Mouse (Mus musculus) left cerebral cortex, postnatal 10 days (tissue): Measurements from ENCODE around the gene Serpinh1. TPM values are rescaled to one million over a fixed set of nuclear protein-coding genes. Genes with fewer than 3 reads are reported as not detected.
"Not testable (repeated sequence)": the region's sequence is repeated elsewhere in the genome, so short reads cannot be mapped to it uniquely, and the experiment has no call there.

ENCODE experiments used
- DNase-seq, 2 experiments: peaks; one replicate each; pipeline ENCODE4 v3.0.0; 2021 to 2022; ENCODE audit warnings: low spot score in 2 of 2, mixed read lengths in 1 of 2; ENCODE audit errors: extremely low spot score in 1 of 2
- intact Hi-C: fragments of 180-260 bp; cut with DNase I; formaldehyde crosslinking; loops from one replicate; pipeline ENCODE4 v1.15.1; 2025
- total RNA-seq, 2 experiments: library from RNA; stranded (reverse); gene quantifications; 2 replicates each; pipeline ENCODE4 v1.2.3; 2021

Gene Serpinh1
- total RNA-seq, 2 experiments from 2014 or later, result 46.7 to 49.4 TPM

DNA sequence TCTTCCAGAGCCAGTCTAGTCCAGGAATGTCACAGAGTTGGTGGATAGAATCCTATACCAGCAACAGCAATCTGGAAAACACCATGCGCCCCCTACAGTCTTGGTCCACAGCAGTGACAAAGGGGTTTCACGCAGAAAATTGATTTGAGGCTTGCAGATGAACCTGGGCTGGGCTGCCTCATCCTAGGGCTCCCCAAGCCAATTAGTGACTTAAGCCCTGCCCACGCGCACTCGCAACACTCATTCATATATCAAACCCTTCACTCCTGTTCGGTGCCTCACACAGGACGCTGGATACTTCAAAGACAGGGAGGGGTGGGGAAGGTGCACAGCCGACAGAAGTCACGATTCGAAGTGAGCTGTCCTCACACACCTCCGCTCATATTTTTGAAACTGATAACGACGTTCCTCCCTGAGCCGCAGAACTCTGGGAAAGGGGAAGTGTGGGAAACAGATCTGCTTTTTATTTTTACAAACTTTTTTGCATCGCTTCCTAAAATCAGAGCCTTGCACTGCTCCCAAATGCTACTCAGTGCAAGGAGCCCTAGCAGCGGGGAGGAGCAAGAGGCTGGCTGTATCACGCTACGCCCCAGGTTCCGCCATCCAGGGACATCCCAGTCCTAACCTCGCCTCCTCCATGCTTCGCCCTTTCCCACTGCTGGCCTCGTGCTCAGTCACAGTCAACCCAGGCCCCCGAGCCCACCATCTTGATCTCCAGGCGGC is 27.6 kb upstream of the Serpinh1 start:
- intact Hi-C loops, result no loop called here
- DNase-seq, result peak in 1 of 2 experiments; percentile 63

DNA sequence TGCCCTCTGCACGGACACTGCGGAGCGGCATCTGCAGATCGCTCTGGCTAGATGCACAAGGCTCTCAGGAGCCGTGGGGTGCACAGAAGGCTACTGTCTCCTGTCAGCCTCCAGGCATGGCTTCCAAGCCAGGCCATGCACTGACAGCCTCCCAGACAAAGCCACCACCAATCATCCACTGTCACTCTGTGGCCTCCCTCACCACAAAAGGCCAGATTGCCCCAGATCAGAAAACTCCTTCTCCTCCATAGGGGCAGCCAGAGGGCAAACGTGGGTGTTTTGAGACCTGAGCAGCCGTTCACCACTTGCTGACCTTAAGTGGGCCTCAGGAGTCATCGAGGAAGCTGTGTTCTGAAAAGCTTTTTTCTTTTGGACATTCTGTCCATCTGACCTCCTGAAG is 25.8 kb upstream of the Serpinh1 start:
- no peak for DNase-seq
- intact Hi-C loops, result no loop called here

- intact Hi-C loops, result loop anchor here (1.0 kb wide), 1 partner anchor 75 kb away; no protein-coding TSS in a partner anchor
Measured at GRCm38 (mm10) chr7:99375455-99375854, 22.4 kb upstream of the Serpinh1 start.

DNA sequence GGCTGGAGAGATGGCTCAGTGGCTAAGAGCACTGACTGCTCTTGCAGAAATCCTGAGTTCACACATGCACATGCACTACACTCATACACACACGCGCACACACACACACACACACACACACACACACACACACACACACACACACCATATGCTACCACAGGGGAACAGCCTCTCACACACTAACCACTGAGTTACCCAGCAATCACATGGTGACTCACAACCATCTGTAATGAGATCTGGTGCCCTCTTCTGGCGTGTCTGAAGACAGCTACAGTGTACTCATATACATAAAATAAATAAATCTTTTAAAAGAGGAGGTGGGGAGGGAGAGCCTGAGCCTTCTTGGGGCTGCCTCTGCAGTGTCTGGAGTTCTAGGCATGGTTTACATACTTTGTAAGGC is 21.3 kb upstream of the Serpinh1 start:
- DNase-seq, intact Hi-C loops: not testable (repeated sequence)

More at GRCm38 (mm10) chr7:99375455-99375854, 22.4 kb upstream of the Serpinh1 start:
- DNase-seq, result peak in 1 of 2 experiments; percentile 66

DNA sequence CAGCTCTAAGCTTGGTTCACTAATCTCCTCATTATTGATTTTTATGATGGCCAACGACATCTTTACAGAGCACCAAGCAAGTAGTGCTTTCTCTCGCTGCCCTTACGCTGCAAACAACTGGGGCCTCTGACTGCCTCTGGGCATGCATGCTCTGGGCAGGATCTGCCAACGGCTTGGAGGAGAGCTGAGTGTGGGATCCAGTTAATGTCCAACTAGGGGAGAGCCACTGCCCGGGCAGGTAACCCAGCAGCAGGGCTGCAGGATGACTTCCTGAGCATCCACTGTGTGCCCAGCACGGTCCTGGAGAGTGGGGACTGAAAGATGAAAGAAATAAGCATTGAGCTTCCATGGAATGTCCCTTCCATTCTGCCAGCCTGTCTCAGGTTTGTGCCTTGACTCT is 13.7 kb upstream of the Serpinh1 start:
- no peak for DNase-seq
- intact Hi-C loops, result loop anchor here (5.0 kb wide), 1 partner anchor 99 kb away; the partner anchor contains the start of gene Map6

DNA sequence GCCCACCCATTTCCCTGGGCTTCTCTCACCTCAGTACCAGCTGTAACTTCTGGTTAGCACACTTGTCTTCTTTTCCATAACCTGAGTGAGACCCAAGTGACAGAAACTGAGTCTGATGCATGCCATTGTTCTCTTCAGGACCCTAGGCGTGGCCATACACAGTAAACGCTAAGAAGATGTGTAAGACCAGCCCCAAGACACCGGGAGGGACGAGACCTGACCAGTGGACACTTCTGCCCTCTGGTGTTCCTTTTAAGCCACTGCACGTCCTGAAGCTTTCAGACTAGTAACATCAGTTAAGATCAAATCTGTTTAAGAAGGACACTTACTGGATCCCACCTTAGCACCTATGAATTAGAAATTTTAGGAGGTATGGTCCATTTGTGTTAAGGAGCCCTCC is 12.0 kb upstream of the Serpinh1 start:
- DNase-seq, result peak; percentile 78 to 79
- intact Hi-C loops, result loop anchor here (1.0 to 5.0 kb wide), 2 partner anchors 33 to 98 kb away; partner anchors contain the start of gene Map6

DNA sequence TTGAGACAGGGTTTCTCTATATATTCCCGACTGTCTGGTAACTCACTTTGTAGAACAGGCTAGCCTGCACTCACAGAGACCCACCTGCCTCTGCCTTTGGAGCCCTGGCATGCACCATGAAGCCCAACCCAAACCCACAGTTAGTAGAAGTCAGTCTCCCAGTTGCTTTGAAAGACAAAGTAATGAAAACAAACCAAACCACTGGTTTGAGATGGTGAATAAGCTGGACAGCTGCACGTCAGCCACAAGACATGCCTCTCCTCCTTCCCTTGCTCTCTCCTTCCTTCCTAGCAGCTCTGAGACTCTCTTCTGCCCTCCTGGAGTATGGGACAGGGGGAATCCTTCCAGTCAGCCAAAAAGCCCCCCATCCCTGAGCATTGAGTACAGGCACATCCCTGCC is 9.1 kb upstream of the Serpinh1 start:
- DNase-seq, result no peak
- intact Hi-C loops, result no loop called here

DNA sequence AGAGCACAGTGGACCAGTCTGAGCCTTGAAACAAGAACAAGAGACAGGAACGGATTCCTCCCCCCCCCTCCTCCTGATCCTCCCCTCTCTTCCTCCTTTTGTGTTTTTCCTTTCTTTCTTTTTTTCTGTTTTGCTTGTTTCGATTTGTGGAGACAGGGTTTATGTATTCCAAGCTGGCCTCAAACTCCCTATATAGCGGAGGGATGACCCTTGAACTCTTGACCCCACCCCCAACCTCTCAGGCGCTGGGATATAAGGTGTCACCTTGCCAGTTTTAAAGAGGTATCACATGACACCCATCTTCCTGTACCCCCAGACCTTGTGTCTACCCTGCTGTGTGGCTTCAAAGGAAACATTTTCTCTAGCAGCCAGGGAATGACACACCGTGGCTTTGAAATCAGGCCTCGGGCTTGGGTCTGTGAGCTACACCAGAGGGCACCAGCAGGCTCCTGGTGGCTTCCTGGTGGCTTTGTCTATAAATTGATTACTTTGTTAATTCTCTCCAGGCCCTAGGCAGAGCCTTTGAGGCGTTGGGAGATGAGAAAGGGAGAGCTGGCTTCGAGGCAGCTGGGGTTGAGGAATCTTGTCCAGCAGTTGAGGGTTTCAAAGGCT is 7.9 kb upstream of the Serpinh1 start:
- no peak for DNase-seq
- intact Hi-C loops, result no loop called here

- intact Hi-C loops, result no loop called here
- peak; percentile 78 to 92 for DNase-seq
Measured at GRCm38 (mm10) chr7:99360021-99360802, 7.2 kb upstream of the Serpinh1 start.

DNA sequence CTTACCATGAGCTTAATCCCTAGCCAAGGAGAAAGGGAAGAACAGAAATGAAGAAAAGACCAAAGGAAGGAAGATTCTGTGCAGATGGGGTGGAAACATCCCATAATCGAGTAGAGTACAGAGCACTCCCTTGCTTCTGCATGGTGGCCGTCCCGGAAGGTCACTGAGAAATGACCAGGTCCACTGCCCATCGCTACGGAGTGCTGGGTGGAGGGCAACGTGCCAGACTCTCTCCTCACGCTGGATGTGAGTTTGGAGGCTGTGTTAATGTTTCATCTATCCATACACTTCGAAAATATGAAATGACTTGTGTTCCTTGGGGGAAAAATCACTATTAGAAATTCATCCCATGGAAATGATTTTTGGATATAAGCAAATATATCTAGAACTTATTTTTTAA is 5.3 kb upstream of the Serpinh1 start:
- intact Hi-C loops, result no loop called here
- no peak for DNase-seq

DNA sequence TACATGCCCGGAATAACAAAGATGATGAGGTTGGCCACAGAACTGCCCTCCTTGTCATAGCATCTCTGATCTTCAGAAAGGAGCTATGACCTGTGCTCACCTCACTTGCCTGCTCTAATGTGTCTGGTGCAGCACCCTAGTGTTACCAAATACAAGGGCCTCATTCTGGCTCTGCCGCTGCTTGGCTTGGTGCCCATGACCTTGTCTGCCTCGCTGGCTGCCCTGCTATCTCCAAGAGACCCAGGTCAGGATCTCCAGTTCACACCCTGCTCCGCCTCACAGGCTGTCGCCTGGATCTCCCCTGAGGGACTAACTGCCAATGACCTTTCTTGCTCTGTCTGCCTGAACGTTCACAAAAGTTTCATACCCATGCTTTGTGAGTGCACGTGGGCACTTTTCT is 4.2 kb upstream of the Serpinh1 start:
- intact Hi-C loops, result no loop called here

GRCm38 (mm10) chr7:99356244-99356930 is 3.3 kb upstream of the Serpinh1 start:
- intact Hi-C loops, result no loop called here
- DNase-seq, result no peak

More for the DNA sequence above, 4.2 kb upstream of the Serpinh1 start:
- DNase-seq, result no peak

- intact Hi-C loops, result no loop called here
Measured at GRCm38 (mm10) chr7:99355731-99356131, 2.7 kb upstream of the Serpinh1 start.

GRCm38 (mm10) chr7:99351802-99352517 is 1.1 kb downstream of the Serpinh1 start:
- intact Hi-C loops, result no loop called here
- DNase-seq, result peak in 1 of 2 experiments; percentile 55

More at GRCm38 (mm10) chr7:99355731-99356131, 2.7 kb upstream of the Serpinh1 start:
- DNase-seq, result peak; percentile 80 to 91

GRCm38 (mm10) chr7:99351104-99351801 is 1.8 kb downstream of the Serpinh1 start:
- DNase-seq, result no peak
- intact Hi-C loops, result no loop called here

DNA sequence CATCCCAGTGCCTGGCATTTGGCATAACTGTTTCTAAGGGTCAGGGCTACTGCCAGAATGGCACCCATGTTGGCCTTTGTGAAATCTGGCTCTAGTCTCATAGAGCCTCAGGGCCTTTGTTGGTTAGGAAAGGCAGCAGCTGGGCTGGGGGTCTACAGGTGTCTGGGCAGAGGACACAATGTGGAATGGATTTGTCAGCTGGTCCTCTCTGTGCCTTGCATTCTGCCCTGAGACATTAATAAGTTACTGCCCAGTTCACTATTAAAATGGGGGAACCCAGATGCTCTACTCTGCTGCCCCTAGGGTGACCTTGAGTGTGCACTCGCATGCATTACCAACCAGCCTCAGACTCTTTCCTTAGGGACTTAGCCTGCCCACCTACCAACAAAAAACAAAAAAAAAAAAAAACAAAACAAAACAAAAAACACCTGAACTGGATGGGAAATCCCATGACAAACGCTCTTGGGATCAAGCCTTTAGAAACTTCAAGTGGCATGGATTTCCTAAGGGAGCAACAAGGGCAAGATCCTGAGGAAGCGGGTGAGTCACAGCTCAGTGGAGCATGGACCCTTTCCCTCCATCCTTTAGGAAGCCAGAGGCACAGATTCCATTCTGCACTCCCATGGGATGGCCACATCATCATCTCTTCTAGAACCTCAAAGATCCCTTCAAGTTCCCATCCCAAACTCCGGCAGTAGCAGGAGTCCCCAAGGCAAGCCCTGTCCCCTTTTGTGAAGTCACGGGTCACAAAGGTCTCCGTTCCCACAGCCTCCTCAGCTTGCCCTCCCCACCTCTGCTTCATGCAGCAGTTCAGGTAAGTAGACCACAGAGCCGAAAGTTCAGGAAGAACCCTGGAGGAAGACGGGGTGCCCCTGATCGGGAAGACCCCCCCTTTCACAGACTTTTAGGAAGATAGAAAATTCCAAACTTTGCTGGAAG is 3.0 kb downstream of the Serpinh1 start:
- intact Hi-C loops, result no loop called here
- DNase-seq, result no peak

- DNase-seq, result no peak
- intact Hi-C loops, result no loop called here
Measured at GRCm38 (mm10) chr7:99348883-99349282, 4.2 kb downstream of the Serpinh1 start.
